Mouse (Mus musculus) brain, embryonic 14.5 days (tissue): ENCODE data around the gene Prmt8.

ENCODE experiments used
- CTCF ChIP-seq: fragments of 200-500 bp; IDR thresholded peaks from 2 replicates; pipeline ENCODE4 v1.5.1; 2012; ENCODE audit warnings: inconsistent platforms, mild to moderate bottlenecking, moderate library complexity, borderline replicate concordance; ENCODE audit not compliant: insufficient read depth, insufficient read length; ENCODE audit errors: extremely low read depth
- POLR2A ChIP-seq: fragments of 200-500 bp; IDR thresholded peaks from 2 replicates; pipeline ENCODE4 v1.6.1; 2012; ENCODE audit warnings: mild to moderate bottlenecking, inconsistent platforms, borderline replicate concordance; ENCODE audit not compliant: poor library complexity, insufficient read depth, insufficient read length, severe bottlenecking; ENCODE audit errors: extremely low read depth

DNA sequence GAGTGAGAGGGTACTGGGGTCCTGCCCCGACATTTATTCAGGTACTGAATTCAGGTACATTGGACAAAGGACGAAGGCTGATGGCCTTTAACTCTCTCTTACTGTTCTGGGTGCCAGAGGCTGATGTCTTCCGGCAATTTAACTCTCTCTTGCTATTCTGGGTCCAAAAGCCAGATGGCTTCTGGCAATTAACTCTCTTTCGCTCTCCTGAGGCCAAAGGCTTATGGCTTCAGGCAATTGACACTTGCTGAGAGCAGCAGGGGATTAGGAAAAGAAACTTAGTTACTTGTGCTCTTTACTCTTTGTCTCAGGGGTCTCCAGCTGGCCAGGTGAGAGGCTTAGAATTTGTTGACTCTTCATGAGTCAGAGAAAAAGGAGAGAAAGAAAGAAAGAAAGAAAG lies 113.3 kb downstream of the Prmt8 start:
- no peak for TF ChIP-seq CTCF
- TF ChIP-seq POLR2A: no peak
